Mouse (Mus musculus) embryonic facial prominence, embryonic 12.5 days (tissue): Measurements from ENCODE around the gene Gmip. TPM values are rescaled to one million over a fixed set of nuclear protein-coding genes. Genes with fewer than 3 reads are reported as not detected.

Source experiments
- ATAC-seq: fragments of 200-750 bp; cut with Nextera tagmentation; 2 replicates; pipeline ENCODE4 v1.8.0; 2017; ENCODE audit not compliant: insufficient number of reproducible peaks, insufficient read depth, low FRiP score, low TSS enrichment
- H3K27ac ChIP-seq: fragments of 300-500 bp; sonication (generic); 2 replicates; pipeline ENCODE4 v1.5.1; 2016; ENCODE audit warnings: mild to moderate bottlenecking
- H3K27me3 ChIP-seq: fragments of 300-500 bp; sonication (generic); 2 replicates; pipeline ENCODE4 v1.6.1; 2016; ENCODE audit warnings: mild to moderate bottlenecking, moderate library complexity
- H3K36me3 ChIP-seq: fragments of 300-500 bp; sonication (generic); 2 replicates; pipeline ENCODE4 v1.6.1; 2016; ENCODE audit warnings: mild to moderate bottlenecking
- H3K4me1 ChIP-seq: fragments of 300-500 bp; sonication (generic); 2 replicates; pipeline ENCODE4 v1.6.1; 2016
- H3K4me2 ChIP-seq: fragments of 300-500 bp; sonication (generic); replicated peaks from 2 replicates; pipeline ENCODE4 v1.6.1; 2016; ENCODE audit warnings: mild to moderate bottlenecking, moderate library complexity
- H3K4me3 ChIP-seq: fragments of 300-500 bp; sonication (generic); 2 replicates; pipeline ENCODE4 v1.5.1; 2016; ENCODE audit warnings: mild to moderate bottlenecking
- H3K9ac ChIP-seq: fragments of 300-500 bp; sonication (generic); 2 replicates; pipeline ENCODE4 v1.6.1; 2016; ENCODE audit warnings: mild to moderate bottlenecking, moderate library complexity
- H3K9me3 ChIP-seq: fragments of 300-500 bp; sonication (generic); 2 replicates; pipeline ENCODE4 v1.6.1; 2016; ENCODE audit warnings: mild to moderate bottlenecking, moderate library complexity
- WGBS: fragments of 180-500 bp; shearing (Covaris S2); methylation state at CpG from one replicate; pipeline ENCODE4 v1.1.7; 2016; 5-methylcytosine and 5-hydroxymethylcytosine counted together
- polyA plus RNA-seq: library from polyadenylated mRNA; unstranded; fragments of >200 nt; fragmentation: Nextera tagmentation; extraction: Ambion mirVana; gene quantifications from 2 replicates; pipeline ENCODE4 v1.2.1, GENCODE M21; 2016

The Gmip gene
- polyA plus RNA-seq, 1 experiment from 2014 or later: 9.5 TPM

- no peaks in the 10 kb centered on the region for H3K27me3 ChIP-seq
- H3K9me3 ChIP-seq: no peaks in the 10 kb centered on the region
- H3K4me1 ChIP-seq: no peaks in the 10 kb centered on the region
- no peak for ATAC-seq
- H3K36me3 ChIP-seq: no peaks in the 10 kb centered on the region
- no peak overlapping the region for H3K27ac ChIP-seq
- no peak overlapping the region for H3K4me2 ChIP-seq
- H3K9ac ChIP-seq: no peak overlapping the region
- no peak overlapping the region for H3K4me3 ChIP-seq
- 68% methylated on average over 5 of the region's 5 CpGs for WGBS
Measured at GRCm38 (mm10) chr8:69867696-69868326, 59.3 kb downstream of the Gmip start.

- H3K4me3 ChIP-seq: no peak overlapping the region
- H3K36me3 ChIP-seq: no peaks in the 10 kb centered on the region
- H3K4me1 ChIP-seq: no peaks in the 10 kb centered on the region
- ATAC-seq: no peak
- no peaks in the 10 kb centered on the region for H3K27me3 ChIP-seq
- H3K9me3 ChIP-seq: no peaks in the 10 kb centered on the region
- no peak overlapping the region for H3K4me2 ChIP-seq
- no peak overlapping the region for H3K27ac ChIP-seq
- H3K9ac ChIP-seq: no peak overlapping the region
- WGBS: 79% methylated on average over 11 of the region's 11 CpGs
Measured at GRCm38 (mm10) chr8:69870003-69870765, 61.7 kb downstream of the Gmip start.

GRCm38 (mm10) chr8:69870907-69871306, 62.4 kb downstream of the Gmip start:
- H3K4me3 ChIP-seq: no peak overlapping the region
- H3K27ac ChIP-seq: no peak overlapping the region
- H3K27me3 ChIP-seq: 0 out of 2 replicates have a peak, but pooled peaks cover 5% of the 10 kb centered on the region
- H3K9ac ChIP-seq: no peak overlapping the region
- no peaks in the 10 kb centered on the region for H3K9me3 ChIP-seq
- 78% methylated on average over 6 of the region's 6 CpGs for WGBS
- no peak for ATAC-seq
- no peaks in the 10 kb centered on the region for H3K36me3 ChIP-seq
- H3K4me1 ChIP-seq: no peaks in the 10 kb centered on the region
- no peak overlapping the region for H3K4me2 ChIP-seq

Other genes with a start within 250 kb of the Gmip start
- gene Zfp868, start 183.1 kb upstream of the Gmip start, polyA plus RNA-seq: 29.5 and 34.5 TPM in 2 replicates
- 2.5 and 2.9 TPM in 2 replicates for gene Zfp964, start 154.2 kb upstream of the Gmip start, polyA plus RNA-seq
- 31.8 and 33.4 TPM in 2 replicates for gene Zfp869, start 98.0 kb upstream of the Gmip start, polyA plus RNA-seq
- 5.8 and 6.8 TPM in 2 replicates for gene Zfp963, start 58.7 kb upstream of the Gmip start, polyA plus RNA-seq
- not detected in 2 replicates for gene Gm20422, start 33.8 kb upstream of the Gmip start, polyA plus RNA-seq
- gene Atp13a1, start 17.5 kb upstream of the Gmip start, polyA plus RNA-seq: 52.6 and 55.3 TPM in 2 replicates
- 38.9 and 42.6 TPM in 2 replicates for gene Zfp866, start 17.5 kb upstream of the Gmip start, polyA plus RNA-seq
- gene Lpar2, start 13.8 kb downstream of the Gmip start, polyA plus RNA-seq: 0.88 and 0.92 TPM in 2 replicates
- 13.4 and 16.0 TPM in 2 replicates for gene Pbx4, start 23.8 kb downstream of the Gmip start, polyA plus RNA-seq
- 1.2 TPM in 2 replicates for gene Cilp2, start 79.0 kb downstream of the Gmip start, polyA plus RNA-seq
- gene Tssk6, start 93.5 kb downstream of the Gmip start, polyA plus RNA-seq: 4.1 and 5.1 TPM in 2 replicates
- 168 and 171 TPM in 2 replicates for gene Ndufa13, start 93.9 kb downstream of the Gmip start, polyA plus RNA-seq
- 4.8 and 4.9 TPM in 2 replicates for gene Yjefn3, start 94.0 kb downstream of the Gmip start, polyA plus RNA-seq
- gene Gatad2a, start 187.7 kb downstream of the Gmip start, polyA plus RNA-seq: 49.8 and 63.0 TPM in 2 replicates
- 64.0 and 65.4 TPM in 2 replicates for gene Mau2, start 234.1 kb downstream of the Gmip start, polyA plus RNA-seq
- gene Sugp1, start 234.1 kb downstream of the Gmip start, polyA plus RNA-seq: 55.3 and 56.7 TPM in 2 replicates